8 mouse cellular contexts compared by ENCODE assay signal in genomic region chr3:88177106-88177505, GRCm38 (mm10). TPM values are rescaled to one million over a fixed set of nuclear protein-coding genes. Genes with fewer than 3 reads are reported as not detected.
DNase-seq lines count a peak whose midpoint lies in the region; ATAC-seq and TF ChIP-seq lines count a peak whose summit lies in the region.

No protein-coding gene starts in this region.

- peak overlapping the region; percentile 40 for H3K4me3 ChIP-seq in C2C12 (ENCODE audit: insufficient read depth, poor library complexity, severe bottlenecking)
- H3K4me3 ChIP-seq in forebrain, embryonic 10.5 days = peak overlapping the region; percentile 69
- H3K4me3 ChIP-seq in intestine, embryonic 14.5 days (ENCODE audit: low read depth, low read length) = peak overlapping the region; percentile 53
- peak overlapping the region; percentile 42 for H3K4me3 ChIP-seq in neural tube, embryonic 14.5 days (ENCODE audit: low read depth, low read length)

- peaks cover 18% of the 10 kb centered on the region for H3K36me3 ChIP-seq in C2C12 (ENCODE audit: control insufficient read depth, insufficient read depth)
- H3K36me3 ChIP-seq in forebrain, embryonic 10.5 days (replicated peaks) = peaks cover 27% of the 10 kb centered on the region
- H3K36me3 ChIP-seq in intestine, embryonic 14.5 days (ENCODE audit: control insufficient read depth, insufficient read depth, low read length) = peaks cover 17% of the 10 kb centered on the region
- H3K36me3 ChIP-seq in neural tube, embryonic 14.5 days (ENCODE audit: control insufficient read depth, insufficient read depth, low read length) = 0 out of 2 replicates have a peak, but pooled peaks cover 3% of the 10 kb centered on the region

- peaks cover 11% of the 10 kb centered on the region for H3K4me1 ChIP-seq in forebrain, embryonic 10.5 days
- H3K4me1 ChIP-seq in intestine, embryonic 14.5 days (replicated peaks; ENCODE audit: control insufficient read depth, insufficient read depth, low read length) = no peaks in the 10 kb centered on the region
- 0 out of 2 replicates have a peak, but pooled peaks cover 4% of the 10 kb centered on the region for H3K4me1 ChIP-seq in neural tube, embryonic 14.5 days (ENCODE audit: control insufficient read depth, insufficient read depth, low read length)

- no peaks in the 10 kb centered on the region for H3K9me3 ChIP-seq in forebrain, embryonic 10.5 days
- H3K9me3 ChIP-seq in intestine, embryonic 14.5 days (ENCODE audit: control insufficient read depth, low read length) = no peaks in the 10 kb centered on the region
- H3K9me3 ChIP-seq in neural tube, embryonic 14.5 days (ENCODE audit: control insufficient read depth, low read length) = no peaks in the 10 kb centered on the region

- peak overlapping the region; percentile 99 for H3K27ac ChIP-seq in forebrain, embryonic 10.5 days
- H3K27ac ChIP-seq in intestine, embryonic 14.5 days (ENCODE audit: low read depth) = peak overlapping the region; percentile 98
- peak overlapping the region; percentile 98 for H3K27ac ChIP-seq in neural tube, embryonic 14.5 days (ENCODE audit: low read depth, low read length)

- no peaks in the 10 kb centered on the region for H3K27me3 ChIP-seq in C2C12 (ENCODE audit: control insufficient read depth, insufficient read depth, insufficient read length)
- 0 out of 2 replicates have a peak, but pooled peaks cover 10% of the 10 kb centered on the region for H3K27me3 ChIP-seq in forebrain, embryonic 10.5 days (ENCODE audit: poor library complexity, severe bottlenecking)
- H3K27me3 ChIP-seq in intestine, embryonic 14.5 days (replicated peaks; ENCODE audit: control insufficient read depth, insufficient read depth, low read length) = no peaks in the 10 kb centered on the region
- H3K27me3 ChIP-seq in neural tube, embryonic 14.5 days (ENCODE audit: control insufficient read depth, insufficient read depth, low read length) = no peaks in the 10 kb centered on the region

- intact Hi-C loops in heart, postnatal 25 days (cut with DNase I) = no loop called here

- H3ac ChIP-seq in C2C12 (ENCODE audit: control insufficient read depth, insufficient read length, low read depth) = peak overlapping the region; percentile 9

- H3K9ac ChIP-seq in intestine, embryonic 14.5 days (ENCODE audit: low read length) = peak overlapping the region; percentile 80
- peak overlapping the region; percentile 58 for H3K9ac ChIP-seq in neural tube, embryonic 14.5 days (replicated peaks; ENCODE audit: low read depth, low read length)

- peak; percentile 53 to 68 for DNase-seq in heart, adult 18-20 months
- no peak for DNase-seq in heart, postnatal 25 days (ENCODE audit: low spot score)
- DNase-seq in forebrain, embryonic 10.5 days (ENCODE audit: extremely low spot score, low spot score) = no peak
- DNase-seq in intestine, embryonic 14.5 days (ENCODE audit: low spot score) = no peak
- no peak for DNase-seq in layer of hippocampus, adult 9-11 months

- H3K79me3 ChIP-seq in C2C12 (ENCODE audit: low read depth) = no peaks in the 10 kb centered on the region

- peak overlapping the region; percentile 46 for H3K4me2 ChIP-seq in intestine, embryonic 14.5 days (ENCODE audit: low read length)
- peak overlapping the region; percentile 58 for H3K4me2 ChIP-seq in neural tube, embryonic 14.5 days (ENCODE audit: low read depth, low read length)

- TF ChIP-seq CTCF in C2C12 (IDR thresholded peaks at IDR 0.05; ENCODE audit: control insufficient read depth, insufficient read depth, insufficient read length) = no peak

- WGBS in forebrain, embryonic 10.5 days = 79% methylated on average over 5 of the region's 5 CpGs
- 62% methylated on average over 5 of the region's 5 CpGs for WGBS in intestine, embryonic 14.5 days
- WGBS in neural tube, embryonic 14.5 days = 65% methylated on average over 5 of the region's 5 CpGs

- peak; percentile 2; the same call in 1 of the 2 replicates for ATAC-seq in intestine, embryonic 14.5 days (replicated peaks; ENCODE audit: low FRiP score, low TSS enrichment, low read depth)
- ATAC-seq in neural tube, embryonic 14.5 days (ENCODE audit: low read depth) = no peak
- ATAC-seq in granulocyte monocyte progenitor cell, adult 5-6 weeks (replicated peaks; ENCODE audit: poor library complexity, severe bottlenecking) = no peak

- H3K79me2 ChIP-seq in C2C12 (ENCODE audit: control insufficient read depth, insufficient read depth) = no peaks in the 10 kb centered on the region

TF ChIP-seq in C2C12, 6 proteins besides CTCF, POLR2A, EP300 and RAD21:
- TF ChIP-seq CEBPB (IDR thresholded peaks at IDR 0.05; ENCODE audit: low read depth) (no peak), FOSL1 (IDR thresholded peaks at IDR 0.05; ENCODE audit: insufficient read depth, low read length, poor library complexity, severe bottlenecking) (peak; percentile 19), MYOD1 (IDR thresholded peaks at IDR 0.05; ENCODE audit: control insufficient read depth, insufficient read length, low read depth) (no peak), MAX (IDR thresholded peaks at IDR 0.05) (peak; percentile 90), MYOG (IDR thresholded peaks at IDR 0.05; ENCODE audit: control insufficient read depth, extremely low read depth, insufficient read length) (no peak), USF1 (IDR thresholded peaks at IDR 0.05; ENCODE audit: low read depth) (no peak)

RNA-seq across cellular contexts. Expression of gene Mef2d, which starts 34.9 kb away (rescaled TPM):
- total RNA-seq in heart, adult 18-20 months (2021) = 100 to 1,000 TPM; 120 TPM
- 100 to 1,000 TPM; 111 to 122 TPM for total RNA-seq in heart, postnatal 25 days (2021)
- 35.3 TPM for polyA plus RNA-seq in C2C12 (2012; fragmentation: generic; extraction: Trizol)
- polyA plus RNA-seq in forebrain, embryonic 10.5 days (2016; fragmentation: Nextera tagmentation; extraction: Ambion mirVana) = 9.4 and 11.1 TPM in 2 replicates
- 23.4 and 23.8 TPM in 2 replicates for polyA plus RNA-seq in intestine, embryonic 14.5 days (2014; fragmentation: Nextera tagmentation; extraction: Ambion mirVana)
- polyA plus RNA-seq in neural tube, embryonic 14.5 days (2014; fragmentation: Nextera tagmentation; extraction: Ambion mirVana) = 19.6 and 20.4 TPM in 2 replicates
- total RNA-seq in granulocyte monocyte progenitor cell, adult 5-6 weeks (2014; fragmentation: Nextera tagmentation) = 119 and 132 TPM in 2 replicates
- 42.4 and 52.4 TPM in 2 replicates for total RNA-seq in granulocyte monocyte progenitor cell, adult 5-6 weeks (2017)

Comparison
In these comparisons a context has a peak if more than half of its experiments do, and no peak if none do; other contexts are left out.
1. DNase-seq: peak in heart, adult 18-20 months (2 of 2); none in heart, postnatal 25 days (single experiment), forebrain, embryonic 10.5 days (single experiment), intestine, embryonic 14.5 days (single experiment) and layer of hippocampus, adult 9-11 months (single experiment).
2. Peak in every context shown above with its lines, with median percentiles within 50 percentile points of each other: H3K4me3 ChIP-seq and H3K27ac ChIP-seq.